Mouse (Mus musculus) layer of hippocampus, postnatal 25 days (tissue): ENCODE data around the gene Krtcap2. TPM values are rescaled to one million over a fixed set of nuclear protein-coding genes. Genes with fewer than 3 reads are reported as not detected.
"Not testable (repeated sequence)": the region's sequence is repeated elsewhere in the genome, so short reads cannot be mapped to it uniquely, and the experiment has no call there.

Source experiments
- DNase-seq, 2 experiments: peaks; one replicate each; pipeline ENCODE4 v3.0.0; 2022; ENCODE audit warnings: mixed read lengths in 2 of 2, low spot score in 1 of 2; ENCODE audit errors: extremely low spot score in 1 of 2
- total RNA-seq, 2 experiments: library from RNA; stranded (reverse); gene quantifications; 2 replicates each; pipeline ENCODE4 v1.2.3; 2021

The Krtcap2 gene
- 10 to 100 TPM; 79.2 to 87.4 TPM for total RNA-seq

- peak in 1 of 2 experiments; percentile 60 for DNase-seq
These were observed at the start of gene Krtcap2 for GRCm38 (mm10) chr3:89245688-89246171. Gene Krtcap2 (plus strand): TSS chr3:89245966.

- peak; percentile 65 to 80 for DNase-seq
These were observed 49.5 kb upstream of the Krtcap2 start for GRCm38 (mm10) chr3:89195979-89196877.

- DNase-seq: no peak
These were observed 45.9 kb upstream of the Krtcap2 start for GRCm38 (mm10) chr3:89199839-89200238.

- DNase-seq: peak; percentile 67 to 83
These were observed 43.3 kb upstream of the Krtcap2 start, which contains the start of gene Gba for GRCm38 (mm10) chr3:89202253-89203141. Gene Gba (plus strand): TSS chr3:89202928.

GRCm38 (mm10) chr3:89203142-89203514 is 42.6 kb upstream of the Krtcap2 start:
- DNase-seq: no peak

GRCm38 (mm10) chr3:89206079-89206478 is 39.7 kb upstream of the Krtcap2 start:
- no peak for DNase-seq

GRCm38 (mm10) chr3:89206695-89207094 is 39.1 kb upstream of the Krtcap2 start:
- no peak for DNase-seq

- no peak for DNase-seq
These were observed 37.6 kb upstream of the Krtcap2 start for GRCm38 (mm10) chr3:89208075-89208657.

GRCm38 (mm10) chr3:89208736-89209135 is 37.0 kb upstream of the Krtcap2 start:
- no peak for DNase-seq

GRCm38 (mm10) chr3:89209731-89210130 is 36.0 kb upstream of the Krtcap2 start:
- no peak for DNase-seq

GRCm38 (mm10) chr3:89210162-89210561 is 35.6 kb upstream of the Krtcap2 start:
- no peak for DNase-seq

GRCm38 (mm10) chr3:89210731-89211130 is 35.0 kb upstream of the Krtcap2 start:
- DNase-seq: no peak

GRCm38 (mm10) chr3:89213803-89214530 is 31.8 kb upstream of the Krtcap2 start:
- DNase-seq: peak; percentile 80 to 88

GRCm38 (mm10) chr3:89214681-89215411 is 30.9 kb upstream of the Krtcap2 start, which contains the start of gene Thbs3:
Gene Thbs3 (plus strand): TSS chr3:89215180.
- no peak for DNase-seq

GRCm38 (mm10) chr3:89215853-89216252 is 29.9 kb upstream of the Krtcap2 start:
- peak; percentile 75 to 87 for DNase-seq

- not testable (repeated sequence) for DNase-seq
These were observed 29.4 kb upstream of the Krtcap2 start for GRCm38 (mm10) chr3:89216407-89216806.

- no peak for DNase-seq
These were observed 27.5 kb upstream of the Krtcap2 start for GRCm38 (mm10) chr3:89218271-89218670.

- DNase-seq: no peak
These were observed 26.2 kb upstream of the Krtcap2 start for GRCm38 (mm10) chr3:89219546-89219945.

GRCm38 (mm10) chr3:89221167-89221566 is 24.6 kb upstream of the Krtcap2 start:
- no peak for DNase-seq
